Mouse (Mus musculus) limb, embryonic 15.5 days (tissue): Measurements from ENCODE around the gene Prlhr. TPM values are rescaled to one million over a fixed set of nuclear protein-coding genes. Genes with fewer than 3 reads are reported as not detected.

Source experiments
- polyA plus RNA-seq: library from polyadenylated mRNA; unstranded; fragments of >200 nt; fragmentation: Nextera tagmentation; extraction: Ambion mirVana; gene quantifications from 2 replicates; pipeline ENCODE4 v1.2.1, GENCODE M21; 2015

Gene Prlhr
- polyA plus RNA-seq, 1 experiment from 2014 or later: not detected

Other genes starting within 250 kb of the Prlhr start
- gene Fam204a, start 241.6 kb downstream of the Prlhr start, polyA plus RNA-seq: 48.8 and 50.4 TPM in 2 replicates
- gene Cacul1, start 112.7 kb upstream of the Prlhr start, polyA plus RNA-seq: 17.6 and 18.6 TPM in 2 replicates